Mouse (Mus musculus) brain, embryonic 14.5 days (tissue): Measurements from ENCODE around the gene Ublcp1. TPM values are rescaled to one million over a fixed set of nuclear protein-coding genes. Genes with fewer than 3 reads are reported as not detected.

Source experiments
- DNase-seq: peaks from one replicate; pipeline ENCODE4 v3.0.0-alpha.2; 2011; ENCODE audit warnings: low read depth
- CTCF ChIP-seq: fragments of 200-500 bp; IDR thresholded peaks from 2 replicates; pipeline ENCODE4 v1.5.1; 2012; ENCODE audit warnings: inconsistent platforms, mild to moderate bottlenecking, moderate library complexity, borderline replicate concordance; ENCODE audit not compliant: insufficient read depth, insufficient read length; ENCODE audit errors: extremely low read depth
- POLR2A ChIP-seq: fragments of 200-500 bp; IDR thresholded peaks from 2 replicates; pipeline ENCODE4 v1.6.1; 2012; ENCODE audit warnings: mild to moderate bottlenecking, inconsistent platforms, borderline replicate concordance; ENCODE audit not compliant: poor library complexity, insufficient read depth, insufficient read length, severe bottlenecking; ENCODE audit errors: extremely low read depth
- polyA plus RNA-seq: library from polyadenylated mRNA; depleted of rRNA; stranded (reverse); fragments of >200 nt; gene quantifications from 2 replicates; pipeline ENCODE4 v1.2.3, GENCODE M21; 2012

Gene Ublcp1
- polyA plus RNA-seq, 1 experiment, result 53.6 TPM

DNA sequence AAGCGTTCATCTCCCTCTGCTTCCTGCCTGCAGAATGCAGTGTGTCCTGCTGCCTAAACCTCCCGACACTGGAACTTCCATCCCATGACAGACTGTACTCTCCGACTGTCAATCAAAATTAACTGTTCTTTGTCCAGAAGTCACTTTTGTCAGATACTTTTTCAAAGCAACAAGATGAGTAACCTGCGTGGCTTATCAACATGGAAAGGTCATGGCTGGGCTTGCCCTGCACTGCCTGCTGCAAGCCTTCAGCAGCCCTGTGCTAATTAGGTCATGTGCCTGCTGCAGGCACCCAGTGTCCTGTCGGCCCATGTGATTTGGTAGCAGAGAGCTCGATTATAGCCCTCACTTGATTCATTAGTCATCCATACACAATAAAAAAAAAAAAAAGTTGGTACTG is 44.7 kb downstream of the Ublcp1 start:
- DNase-seq, result no peak
- no peak for TF ChIP-seq CTCF
- no peak for TF ChIP-seq POLR2A

DNA sequence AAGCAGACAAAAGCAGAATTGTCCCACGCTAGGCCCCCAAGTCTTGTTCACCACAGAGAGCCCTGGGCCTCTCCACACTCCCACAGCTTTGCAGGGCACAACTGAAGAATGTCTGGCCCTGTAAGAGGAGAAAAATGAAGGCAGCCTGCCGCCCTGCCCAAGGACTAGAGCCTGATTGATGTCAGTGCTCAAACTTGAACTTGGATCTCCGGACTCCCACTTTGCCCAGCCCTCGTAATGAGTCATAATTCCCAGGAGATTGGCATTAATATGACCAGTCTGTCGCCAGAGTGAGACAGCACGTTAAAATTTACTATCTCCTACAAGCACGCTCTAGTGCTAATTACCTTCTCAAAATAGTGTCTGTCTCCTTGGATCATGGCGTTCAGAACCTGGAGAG is 45.3 kb downstream of the Ublcp1 start:
- DNase-seq, result no peak
- TF ChIP-seq CTCF, result no peak
- no peak for TF ChIP-seq POLR2A

DNA sequence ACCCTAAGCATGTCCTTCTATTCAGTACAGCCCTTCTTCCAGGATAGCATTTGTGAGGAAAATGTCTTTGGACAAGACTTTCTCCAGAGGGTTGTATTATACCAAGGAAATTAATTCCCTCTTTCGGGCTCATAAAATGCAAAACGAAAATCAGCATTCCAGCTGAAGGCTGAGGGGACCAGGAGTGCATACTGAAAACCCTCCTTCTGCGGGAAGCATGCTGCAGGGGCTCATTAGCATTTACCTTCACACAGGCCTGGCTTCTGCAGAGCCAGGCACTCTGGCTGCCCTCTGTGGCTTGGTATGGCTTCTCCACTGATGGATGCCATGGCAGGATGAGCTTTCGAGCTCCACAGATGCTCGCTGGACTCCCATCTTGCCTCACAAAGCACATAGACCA is 46.3 kb downstream of the Ublcp1 start:
- TF ChIP-seq POLR2A, result no peak
- peak; percentile 61 for DNase-seq

DNA sequence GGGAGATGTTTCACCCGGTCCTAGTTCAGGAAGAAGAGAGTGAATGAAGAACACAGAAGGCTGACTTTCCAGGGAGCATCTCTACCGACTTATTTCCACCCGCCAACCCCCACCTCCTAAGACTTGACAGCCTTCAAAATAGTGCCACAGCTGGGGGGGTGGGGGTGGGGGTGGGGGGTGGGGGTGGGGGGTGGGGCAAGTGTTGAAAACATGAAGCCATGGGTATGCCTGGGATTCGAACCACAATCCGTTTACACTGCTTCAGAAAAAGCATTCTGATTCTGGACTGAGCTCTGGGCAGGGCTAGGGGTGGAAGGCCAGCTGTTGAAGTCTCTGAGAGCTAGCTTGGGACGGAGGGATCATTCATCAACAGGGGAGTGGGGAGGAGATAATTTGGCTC is 47.0 kb downstream of the Ublcp1 start:
- DNase-seq, result no peak
- no peak for TF ChIP-seq POLR2A
- no peak for TF ChIP-seq CTCF

DNA sequence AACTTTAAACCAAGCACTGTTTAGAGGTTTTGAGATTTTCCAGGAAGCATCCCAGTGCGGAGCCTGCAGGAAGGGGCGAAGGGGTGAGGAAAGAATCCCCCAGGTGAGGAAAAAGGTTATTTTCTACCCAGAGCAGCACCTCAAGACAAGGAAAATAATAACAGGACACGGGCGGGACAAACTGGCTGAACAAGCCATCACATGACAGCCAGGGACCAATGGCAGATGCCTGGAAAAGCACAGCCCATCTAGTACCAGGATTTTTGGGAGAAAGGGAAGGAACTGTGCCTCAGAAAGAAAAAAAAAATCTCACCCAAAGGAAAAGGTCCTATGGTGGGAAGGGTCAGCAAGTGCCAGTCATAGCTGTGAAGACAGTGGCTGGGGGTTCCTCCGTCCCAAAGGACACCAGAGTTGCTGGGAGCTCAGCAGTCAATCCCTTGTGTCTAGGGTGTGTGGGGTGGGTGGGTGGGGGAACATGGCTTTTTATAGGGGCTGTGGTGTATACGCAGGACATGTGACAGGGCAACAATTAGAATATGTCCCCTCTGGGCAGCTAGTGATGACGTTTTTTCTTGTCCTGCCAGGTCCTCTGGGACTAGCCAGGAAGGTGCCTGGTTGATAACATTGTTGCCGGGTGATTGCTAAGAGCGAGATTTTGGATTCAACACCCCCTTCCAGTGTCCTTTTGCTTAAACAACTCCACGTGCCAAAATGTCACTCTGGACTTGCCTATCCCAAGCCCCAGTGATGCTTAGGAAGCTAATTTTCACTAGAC is 47.8 kb downstream of the Ublcp1 start:
- TF ChIP-seq CTCF (no peak), POLR2A (no peak)
- DNase-seq, result no peak

DNA sequence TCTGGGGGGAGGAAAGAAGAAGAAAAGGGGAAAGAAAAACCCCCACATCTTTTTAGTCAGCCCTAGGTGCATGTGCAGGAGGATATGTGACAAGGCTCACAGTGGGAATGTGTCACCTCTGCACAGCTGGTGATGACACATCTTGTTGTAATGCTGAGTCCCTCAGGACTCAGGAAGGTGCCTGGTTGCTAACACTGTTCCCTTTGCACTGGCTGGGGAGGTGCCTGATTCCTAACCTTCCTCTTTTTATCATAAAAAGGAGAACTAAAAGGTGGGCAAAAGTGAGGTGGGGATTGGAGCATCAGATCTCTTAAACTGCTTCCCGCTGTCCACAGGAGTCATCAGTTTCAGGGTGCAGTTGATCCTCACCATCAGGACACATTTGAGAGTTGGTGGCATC is 52.9 kb downstream of the Ublcp1 start:
- DNase-seq, result no peak
- TF ChIP-seq POLR2A (no peak), CTCF (no peak)

DNA sequence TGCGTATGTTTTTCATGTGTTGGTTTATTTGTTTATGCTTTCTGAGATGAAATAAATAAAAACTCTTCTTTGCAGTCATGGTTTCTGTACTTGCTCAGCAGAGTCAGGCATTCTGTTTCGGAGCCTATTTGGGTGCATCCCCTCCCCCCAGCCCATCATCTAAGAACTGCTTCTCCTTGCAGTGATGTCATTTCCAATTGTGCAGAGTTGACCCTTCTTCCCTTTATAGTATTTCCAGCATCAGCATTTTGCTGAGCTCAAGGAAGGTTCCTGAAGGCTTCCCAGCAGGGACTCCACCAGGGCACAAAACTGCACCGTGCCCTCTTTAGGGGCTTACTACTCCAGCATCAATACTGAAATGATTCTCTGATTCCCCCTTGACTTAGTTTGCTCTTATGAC is 55.7 kb downstream of the Ublcp1 start:
- no peak for DNase-seq
- TF ChIP-seq POLR2A (no peak), CTCF (no peak)

DNA sequence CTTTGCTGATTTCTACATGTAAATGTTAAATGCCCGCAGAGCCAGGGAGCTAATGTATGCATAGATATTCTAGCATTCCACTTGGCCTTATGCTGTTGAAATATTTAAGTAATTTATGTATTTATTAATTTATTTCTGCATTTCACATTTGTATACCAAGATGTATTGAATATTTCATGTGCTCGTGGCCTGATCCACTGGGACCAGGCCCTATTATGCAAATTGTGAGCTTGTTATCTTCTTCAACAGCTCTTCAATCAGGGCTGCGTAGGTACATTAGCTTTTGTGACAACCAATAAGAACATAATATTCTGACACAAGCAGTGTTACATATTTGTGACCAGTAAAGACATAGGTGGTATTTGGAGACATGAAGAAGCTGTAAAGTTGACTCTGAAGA is 56.9 kb downstream of the Ublcp1 start:
- DNase-seq, result peak; percentile 54

DNA sequence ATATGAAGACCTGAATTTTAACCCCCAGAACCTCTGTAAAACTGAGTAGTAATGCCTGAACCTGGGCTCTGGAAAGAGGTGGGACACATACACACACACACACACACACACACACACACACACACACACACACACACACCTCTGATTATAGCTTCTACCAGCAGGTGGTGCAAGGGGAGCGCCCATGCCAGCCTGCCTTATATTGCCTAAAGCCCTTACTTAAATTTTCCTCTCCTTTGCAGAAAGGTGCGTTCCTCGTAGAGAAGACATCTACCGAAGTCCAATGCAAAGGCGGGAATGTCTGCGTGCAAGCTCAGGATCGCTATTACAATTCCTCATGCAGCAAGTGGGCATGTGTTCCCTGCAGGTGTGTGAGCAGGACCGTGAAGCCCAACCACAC is 58.0 kb downstream of the Ublcp1 start:
- TF ChIP-seq CTCF, result peak; percentile 6; the same call in 1 of the 2 replicates
- no peak for TF ChIP-seq POLR2A
- DNase-seq, result no peak

More for the DNA sequence above, 56.9 kb downstream of the Ublcp1 start:
- TF ChIP-seq CTCF, result no peak
- no peak for TF ChIP-seq POLR2A

DNA sequence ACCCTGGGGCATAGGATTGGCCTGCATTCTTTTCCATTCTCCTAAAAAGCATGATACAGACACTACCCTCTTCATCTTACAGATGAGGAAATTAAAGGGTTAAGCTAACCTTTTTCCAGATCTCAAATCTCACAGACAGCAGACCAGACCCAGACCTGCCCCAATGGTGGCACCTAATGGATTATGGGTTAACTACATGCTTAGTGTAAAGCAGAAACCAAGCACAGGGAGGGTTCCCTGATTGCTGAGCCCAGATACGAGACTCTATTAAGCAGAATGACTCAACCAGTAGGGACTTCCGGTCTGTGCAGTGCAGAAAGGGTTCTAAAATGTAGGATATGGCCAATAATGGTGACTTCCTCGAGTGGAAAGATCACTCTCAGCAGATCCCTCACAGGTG is 59.9 kb downstream of the Ublcp1 start:
- DNase-seq, result no peak

DNA sequence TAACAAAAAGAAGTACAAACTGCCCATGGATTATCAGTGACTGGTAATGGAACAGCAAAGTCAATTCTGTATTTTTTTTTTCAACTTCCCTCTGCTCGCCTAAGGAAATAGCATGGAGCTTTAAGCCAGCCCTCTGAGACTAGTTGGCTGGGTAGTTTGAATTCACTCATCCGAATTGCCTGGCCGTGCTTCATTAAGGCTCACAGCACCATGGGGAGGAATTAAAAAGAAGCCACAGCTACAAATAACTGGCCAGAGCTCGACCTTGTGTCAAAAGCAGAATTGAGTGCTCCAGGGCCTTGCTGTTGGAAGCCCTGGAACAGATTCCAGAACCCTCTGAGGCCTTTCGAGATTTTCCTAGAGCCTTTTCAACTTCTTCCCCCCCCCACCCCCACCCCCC is 61.7 kb downstream of the Ublcp1 start:
- no peak for DNase-seq
- no peak for TF ChIP-seq POLR2A
- no peak for TF ChIP-seq CTCF

More for the DNA sequence above, 59.9 kb downstream of the Ublcp1 start:
- TF ChIP-seq POLR2A (no peak), CTCF (no peak)

DNA sequence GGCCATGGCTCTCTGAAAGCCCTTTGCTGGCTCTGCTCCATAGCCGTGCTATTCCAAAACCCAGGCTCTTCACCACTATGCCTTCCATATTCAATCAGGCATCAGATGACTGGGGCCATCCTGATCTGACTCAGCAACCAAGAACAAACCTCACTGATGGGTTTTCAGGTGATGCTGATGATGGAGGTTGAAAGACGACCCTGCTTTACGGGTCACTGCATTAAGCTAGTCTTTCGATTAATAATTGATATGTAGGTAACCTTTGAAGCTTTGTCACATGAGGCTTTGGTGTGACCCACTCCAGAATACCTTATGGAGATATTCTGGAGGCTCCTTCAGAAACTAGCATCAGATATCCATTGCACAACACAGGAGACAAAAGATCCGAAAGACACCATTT is 63.8 kb downstream of the Ublcp1 start:
- TF ChIP-seq POLR2A (no peak), CTCF (no peak)

More for the DNA sequence above, 63.8 kb downstream of the Ublcp1 start:
- no peak for DNase-seq
